Mouse (Mus musculus): ENCODE measurements around the gene Arhgap27.

GRCm38 (mm10) chr11:103292890-103293287 lies 70.6 kb downstream of the Arhgap27 start:
- TF ChIP-seq USF1 (IDR thresholded peaks at IDR 0.05; ENCODE audit: low read depth) (no peak), POLR2A (IDR thresholded peaks at IDR 0.05; ENCODE audit: insufficient read length, low read depth) (no peak), MYOD1 (IDR thresholded peaks at IDR 0.05; ENCODE audit: control insufficient read depth in 1 of 3, insufficient read length in 2 of 3, low read depth in 2 of 3) (no peak), E2F4 (IDR thresholded peaks at IDR 0.05; ENCODE audit: insufficient read depth) (no peak), MAX (IDR thresholded peaks at IDR 0.05; ENCODE audit: low read depth) (no peak), TCF12 (IDR thresholded peaks at IDR 0.05; ENCODE audit: insufficient read depth, poor library complexity, severe bottlenecking) (no peak), TCF3 (IDR thresholded peaks at IDR 0.05; ENCODE audit: insufficient read length, low read depth) (no peak), POLR2AphosphoS2 (IDR thresholded peaks at IDR 0.05; ENCODE audit: insufficient read length, low read depth) (no peak), REST (IDR thresholded peaks at IDR 0.05; ENCODE audit: insufficient read depth, insufficient read length) (no peak), MYOG (IDR thresholded peaks at IDR 0.05; ENCODE audit: control insufficient read depth in 1 of 3, insufficient read depth in 1 of 3, insufficient read length in 2 of 3, low read depth in 2 of 3) (no peak), CEBPB (IDR thresholded peaks at IDR 0.05; ENCODE audit: insufficient read depth, poor library complexity, severe bottlenecking) (no peak)

Data from myocyte (in vitro differentiated cells).